In the genomic region with DNA sequence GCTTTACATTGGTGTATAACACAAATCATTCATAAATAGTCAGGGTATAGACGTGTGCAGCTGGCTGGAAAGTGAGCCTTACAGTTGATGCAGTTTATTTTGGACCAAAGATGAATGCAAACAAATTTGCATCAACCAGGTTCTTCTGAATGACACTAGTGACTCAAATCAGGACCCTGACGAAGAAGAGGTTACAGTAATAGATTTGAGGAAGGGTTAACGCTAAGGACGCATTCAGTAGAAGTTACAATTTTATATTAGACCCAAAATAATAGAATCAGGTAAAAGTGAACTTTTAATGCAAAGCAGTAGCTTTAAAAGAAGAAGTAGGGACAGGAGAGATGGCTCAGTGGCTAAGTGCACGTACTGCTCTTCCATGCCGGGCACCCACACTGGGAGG, we compare ENCODE assay signal across 24 mouse cellular contexts.
"Had no signal": no experiment of that assay in that cellular context is flagged by ENCODE, and none has a peak within 500 bp of the region (broad histone marks: within the 10 kb centered on the region; RNA-seq: fewer than 3 reads in every experiment).

No protein-coding gene starts in this region.

- H3K9ac ChIP-seq: heart, embryonic 13.5 days; heart, embryonic 15.5 days; hindbrain, embryonic 13.5 days; hindbrain, embryonic 15.5 days; kidney, embryonic 15.5 days; limb, embryonic 13.5 days; limb, embryonic 15.5 days; liver, embryonic 12.5 days had no signal

- DNase-seq: gastrocnemius, postnatal 14 days; gastrocnemius, postnatal 36 days; heart, adult 18-20 months; heart, postnatal 14 days; heart, postnatal 36 days; kidney, adult 11 months; kidney, adult 2 months; kidney, adult 9 months; kidney, postnatal 14 days; kidney, postnatal 4 days; layer of hippocampus, adult 9-11 months; layer of hippocampus, postnatal 36 days; left cerebral cortex, postnatal 4 days had no signal

- H3K27ac ChIP-seq: heart, embryonic 13.5 days; heart, embryonic 15.5 days; hindbrain, embryonic 13.5 days; hindbrain, embryonic 15.5 days; hindbrain, postnatal 0 days; kidney, embryonic 15.5 days; kidney, postnatal 0 days; limb, embryonic 13.5 days; limb, embryonic 15.5 days; liver, embryonic 12.5 days had no signal

- H3K4me2 ChIP-seq: heart, embryonic 11.5 days; heart, embryonic 13.5 days; heart, embryonic 15.5 days; hindbrain, embryonic 13.5 days; hindbrain, embryonic 15.5 days; kidney, embryonic 15.5 days; limb, embryonic 13.5 days; limb, embryonic 15.5 days; liver, embryonic 12.5 days had no signal

- H3K27me3 ChIP-seq: heart, embryonic 13.5 days; heart, embryonic 15.5 days; hindbrain, embryonic 13.5 days; hindbrain, embryonic 15.5 days; kidney, embryonic 15.5 days; limb, embryonic 13.5 days; limb, embryonic 15.5 days; liver, embryonic 12.5 days had no signal

- H3K36me3 ChIP-seq: heart, embryonic 13.5 days; heart, embryonic 15.5 days; hindbrain, embryonic 13.5 days; hindbrain, embryonic 15.5 days; kidney, embryonic 15.5 days; limb, embryonic 13.5 days; limb, embryonic 15.5 days; liver, embryonic 12.5 days had no signal

- H3K9me3 ChIP-seq: heart, embryonic 15.5 days; hindbrain, embryonic 15.5 days; limb, embryonic 15.5 days had no signal

- H3K4me3 ChIP-seq: heart, embryonic 13.5 days; heart, embryonic 15.5 days; hindbrain, embryonic 13.5 days; hindbrain, embryonic 15.5 days; kidney, embryonic 15.5 days; limb, embryonic 13.5 days; limb, embryonic 15.5 days; liver, embryonic 12.5 days had no signal

- H3K4me1 ChIP-seq: heart, embryonic 13.5 days; heart, embryonic 15.5 days; hindbrain, embryonic 13.5 days; hindbrain, embryonic 15.5 days; kidney, embryonic 15.5 days; limb, embryonic 13.5 days; limb, embryonic 15.5 days had no signal
